In genomic region chr2:179277887-179278282, GRCm38 (mm10) we compare ENCODE assay signal across 18 mouse cellular contexts.
DNase-seq lines count a peak whose midpoint lies in the region; ATAC-seq and TF ChIP-seq lines count a peak whose summit lies in the region.
"Had no signal": no experiment of that assay in that cellular context is flagged by ENCODE, and none has a peak within 500 bp of the region (broad histone marks: within the 10 kb centered on the region; RNA-seq: fewer than 3 reads in every experiment).

No protein-coding gene starts in this region.

- H3K4me1 ChIP-seq in heart, postnatal 0 days (ENCODE audit: control insufficient read depth, insufficient read depth): no peaks in the 10 kb centered on the region
- H3K4me1 ChIP-seq in lung, embryonic 14.5 days (ENCODE audit: insufficient read depth): no peaks in the 10 kb centered on the region
- H3K4me1 ChIP-seq in lung, adult 2 months (ENCODE audit: control insufficient read depth, insufficient read depth, low read length): no peaks in the 10 kb centered on the region
- H3K4me1 ChIP-seq: embryonic facial prominence, embryonic 10.5 days; forebrain, embryonic 13.5 days; heart, embryonic 13.5 days had no signal

- H3K27me3 ChIP-seq in heart, postnatal 0 days (ENCODE audit: control insufficient read depth, insufficient read depth, low read length): 0 out of 2 replicates have a peak, but pooled peaks cover 3% of the 10 kb centered on the region
- no peaks in the 10 kb centered on the region for H3K27me3 ChIP-seq in lung, embryonic 14.5 days (ENCODE audit: insufficient read depth, low read length)
- H3K27me3 ChIP-seq: forebrain, embryonic 13.5 days; heart, embryonic 13.5 days; hindbrain, embryonic 15.5 days had no signal

- no peak overlapping the region for H3K4me3 ChIP-seq in heart, postnatal 0 days (ENCODE audit: low read depth, low read length)
- no peak overlapping the region for H3K4me3 ChIP-seq in lung, embryonic 14.5 days (ENCODE audit: low read depth, low read length)
- H3K4me3 ChIP-seq in lung, adult 2 months (replicated peaks; ENCODE audit: extremely low read depth, low read depth, low read length): no peak overlapping the region
- H3K4me3 ChIP-seq: embryonic facial prominence, embryonic 10.5 days; forebrain, embryonic 13.5 days; heart, embryonic 13.5 days; hindbrain, embryonic 15.5 days had no signal

- H3K36me3 ChIP-seq in heart, postnatal 0 days (replicated peaks; ENCODE audit: control insufficient read depth, insufficient read depth, low read length): no peaks in the 10 kb centered on the region
- H3K36me3 ChIP-seq in lung, embryonic 14.5 days (ENCODE audit: insufficient read depth): no peaks in the 10 kb centered on the region
- H3K36me3 ChIP-seq: embryonic facial prominence, embryonic 10.5 days; heart, embryonic 13.5 days; hindbrain, embryonic 15.5 days had no signal

- H3K27ac ChIP-seq in heart, postnatal 0 days (ENCODE audit: low read depth): no peak overlapping the region
- no peak overlapping the region for H3K27ac ChIP-seq in lung, embryonic 14.5 days (ENCODE audit: low read depth)
- H3K27ac ChIP-seq: embryonic facial prominence, embryonic 10.5 days; forebrain, embryonic 13.5 days; heart, embryonic 13.5 days; hindbrain, embryonic 15.5 days had no signal

- TF ChIP-seq CTCF in heart, postnatal 0 days (IDR thresholded peaks at IDR 0.05; ENCODE audit: low read depth): no peak
- no peak for TF ChIP-seq CTCF in lung, embryonic 14.5 days (IDR thresholded peaks at IDR 0.05; ENCODE audit: low read depth)
- no peak for TF ChIP-seq CTCF in lung, adult 2 months (IDR thresholded peaks at IDR 0.05; ENCODE audit: insufficient read depth, low read length)

- no peak overlapping the region for H3K9ac ChIP-seq in heart, postnatal 0 days (replicated peaks; ENCODE audit: low read depth, low read length)
- H3K9ac ChIP-seq in lung, embryonic 14.5 days: no peak overlapping the region
- H3K9ac ChIP-seq: forebrain, embryonic 13.5 days; heart, embryonic 13.5 days; hindbrain, embryonic 15.5 days had no signal

- H3K4me2 ChIP-seq in heart, postnatal 0 days (ENCODE audit: low read depth, low read length): no peak overlapping the region
- H3K4me2 ChIP-seq in lung, embryonic 14.5 days: no peak overlapping the region
- H3K4me2 ChIP-seq: forebrain, embryonic 13.5 days; heart, embryonic 13.5 days; hindbrain, embryonic 15.5 days had no signal

- ATAC-seq in heart, postnatal 0 days (ENCODE audit: insufficient read depth, low read depth): peak; percentile 47; the same call in 1 of the 2 replicates
- ATAC-seq in lung, embryonic 14.5 days (ENCODE audit: insufficient read depth): peak; percentile 17; the same call in 1 of the 2 replicates
- ATAC-seq: forebrain, embryonic 13.5 days; inflammation-experienced regulatory T-cells, adult 6 months; intestine, postnatal 0 days had no signal

- WGBS in heart, postnatal 0 days: 56% methylated on average over 4 of the region's 4 CpGs
- WGBS in lung, embryonic 14.5 days: 67% methylated on average over 4 of the region's 4 CpGs
- 51% methylated on average over 4 of the region's 4 CpGs for WGBS in lung, adult 2 months

- no peak for TF ChIP-seq POLR2A in lung, adult 2 months (IDR thresholded peaks at IDR 0.05; ENCODE audit: borderline replicate concordance, extremely low read depth, low read depth, low read length)

- no peak for TF ChIP-seq EP300 in heart, postnatal 0 days (IDR thresholded peaks at IDR 0.05; ENCODE audit: low read depth)

- DNase-seq in heart, postnatal 0 days (ENCODE audit: low spot score): no peak
- no peak for DNase-seq in heart, adult 8-10 months (ENCODE audit: low spot score)
- peak; percentile 6 for DNase-seq in lung, embryonic 14.5 days
- no peak for DNase-seq in lung, adult 2 months
- peak; percentile 16 for DNase-seq in lung, postnatal 14 days
- no peak for DNase-seq in layer of hippocampus, adult 11-12 months (ENCODE audit: low spot score)
- no peak for DNase-seq in adrenal gland, postnatal 4 days (ENCODE audit: low spot score in 2 of 2)
- DNase-seq: adrenal gland, adult 2 months; adrenal gland, postnatal 25 days; cerebellum, adult 11 months; cerebellum, adult 8-10 months; gastrocnemius, postnatal 10 days had no signal

- no peaks in the 10 kb centered on the region for H3K9me3 ChIP-seq in heart, postnatal 0 days (replicated peaks; ENCODE audit: control insufficient read depth, low read length)
- H3K9me3 ChIP-seq in lung, embryonic 14.5 days (ENCODE audit: low read depth, low read length): no peaks in the 10 kb centered on the region
- H3K9me3 ChIP-seq: embryonic facial prominence, embryonic 10.5 days; forebrain, embryonic 13.5 days; heart, embryonic 13.5 days; hindbrain, embryonic 15.5 days had no signal

Comparison
In these comparisons a context has a peak if more than half of its experiments do, and no peak if none do; other contexts are left out.
1. DNase-seq: peak in lung, embryonic 14.5 days (single experiment) and lung, postnatal 14 days (single experiment); none in heart, postnatal 0 days (single experiment), heart, adult 8-10 months (single experiment), lung, adult 2 months (single experiment), layer of hippocampus, adult 11-12 months (single experiment) and adrenal gland, postnatal 4 days (0 of 2).